Mouse (Mus musculus) heart, embryonic 12.5 days (tissue): ENCODE measurements around the gene Nfe2l3. TPM values are rescaled to one million over a fixed set of nuclear protein-coding genes. Genes with fewer than 3 reads are reported as not detected.
"Not testable (repeated sequence)": the region's sequence is repeated elsewhere in the genome, so short reads cannot be mapped to it uniquely, and the experiment has no call there.

Experiments
- ATAC-seq: fragments of 200-750 bp; cut with Nextera tagmentation; 2 replicates; pipeline ENCODE4 v1.8.0; 2017; ENCODE audit warnings: moderate TSS enrichment, moderate library complexity; ENCODE audit not compliant: insufficient number of reproducible peaks, low FRiP score
- H3K27ac ChIP-seq: fragments of 300-500 bp; sonication (generic); 2 replicates; pipeline ENCODE4 v1.5.1; 2016; ENCODE audit warnings: mild to moderate bottlenecking, moderate library complexity; ENCODE audit not compliant: poor library complexity, severe bottlenecking
- H3K27me3 ChIP-seq: fragments of 300-500 bp; sonication (generic); replicated peaks from 2 replicates; pipeline ENCODE4 v1.6.1; 2016; ENCODE audit warnings: mild to moderate bottlenecking, moderate library complexity
- H3K36me3 ChIP-seq: fragments of 300-500 bp; sonication (generic); 2 replicates; pipeline ENCODE4 v1.6.1; 2016; ENCODE audit warnings: mild to moderate bottlenecking, moderate library complexity
- H3K4me1 ChIP-seq: fragments of 300-500 bp; sonication (generic); replicated peaks from 2 replicates; pipeline ENCODE4 v1.6.1; 2016; ENCODE audit warnings: mild to moderate bottlenecking
- H3K4me2 ChIP-seq: fragments of 300-500 bp; sonication (generic); 2 replicates; pipeline ENCODE4 v1.6.1; 2016; ENCODE audit warnings: mild to moderate bottlenecking, moderate library complexity
- H3K4me3 ChIP-seq: fragments of 300-500 bp; sonication (generic); 2 replicates; pipeline ENCODE4 v1.5.1; 2016; ENCODE audit warnings: mild to moderate bottlenecking
- H3K9ac ChIP-seq: fragments of 300-500 bp; sonication (generic); 2 replicates; pipeline ENCODE4 v1.6.1; 2016; ENCODE audit warnings: mild to moderate bottlenecking, moderate library complexity
- H3K9me3 ChIP-seq: fragments of 300-500 bp; sonication (generic); replicated peaks from 2 replicates; pipeline ENCODE4 v1.6.1; 2016; ENCODE audit warnings: mild to moderate bottlenecking, moderate library complexity
- WGBS: fragments of 180-500 bp; shearing (Covaris S2); methylation state at CpG from one replicate; pipeline ENCODE4 v1.1.7; 2016; 5-methylcytosine and 5-hydroxymethylcytosine counted together
- polyA plus RNA-seq: library from polyadenylated mRNA; unstranded; fragments of >200 nt; fragmentation: Nextera tagmentation; extraction: Ambion mirVana; gene quantifications from 2 replicates; pipeline ENCODE4 v1.2.1, GENCODE M21; 2016

The Nfe2l3 gene
- polyA plus RNA-seq: 5.3 and 5.4 TPM in 2 replicates

- ATAC-seq: peak; percentile 84
- Histone ChIP-seq H3K36me3 (no peaks in the 10 kb centered on the region), H3K9me3 (no peaks in the 10 kb centered on the region), H3K27me3 (peaks cover 48% of the 10 kb centered on the region), H3K4me2 (peak within 1 kb of the TSS; percentile 97), H3K4me3 (peak within 1 kb of the TSS; percentile 59), H3K9ac (peak within 1 kb of the TSS; percentile 73), H3K4me1 (peaks cover 33% of the 10 kb centered on the region), H3K27ac (no peak within 1 kb of the TSS)
- 1% methylated on average over 74 of the region's 74 CpGs for WGBS
Observed at GRCm38 (mm10) chr6:51432535-51433397, at the start of gene Nfe2l3. Nfe2l3 (plus strand) TSS chr6:51432670.

DNA sequence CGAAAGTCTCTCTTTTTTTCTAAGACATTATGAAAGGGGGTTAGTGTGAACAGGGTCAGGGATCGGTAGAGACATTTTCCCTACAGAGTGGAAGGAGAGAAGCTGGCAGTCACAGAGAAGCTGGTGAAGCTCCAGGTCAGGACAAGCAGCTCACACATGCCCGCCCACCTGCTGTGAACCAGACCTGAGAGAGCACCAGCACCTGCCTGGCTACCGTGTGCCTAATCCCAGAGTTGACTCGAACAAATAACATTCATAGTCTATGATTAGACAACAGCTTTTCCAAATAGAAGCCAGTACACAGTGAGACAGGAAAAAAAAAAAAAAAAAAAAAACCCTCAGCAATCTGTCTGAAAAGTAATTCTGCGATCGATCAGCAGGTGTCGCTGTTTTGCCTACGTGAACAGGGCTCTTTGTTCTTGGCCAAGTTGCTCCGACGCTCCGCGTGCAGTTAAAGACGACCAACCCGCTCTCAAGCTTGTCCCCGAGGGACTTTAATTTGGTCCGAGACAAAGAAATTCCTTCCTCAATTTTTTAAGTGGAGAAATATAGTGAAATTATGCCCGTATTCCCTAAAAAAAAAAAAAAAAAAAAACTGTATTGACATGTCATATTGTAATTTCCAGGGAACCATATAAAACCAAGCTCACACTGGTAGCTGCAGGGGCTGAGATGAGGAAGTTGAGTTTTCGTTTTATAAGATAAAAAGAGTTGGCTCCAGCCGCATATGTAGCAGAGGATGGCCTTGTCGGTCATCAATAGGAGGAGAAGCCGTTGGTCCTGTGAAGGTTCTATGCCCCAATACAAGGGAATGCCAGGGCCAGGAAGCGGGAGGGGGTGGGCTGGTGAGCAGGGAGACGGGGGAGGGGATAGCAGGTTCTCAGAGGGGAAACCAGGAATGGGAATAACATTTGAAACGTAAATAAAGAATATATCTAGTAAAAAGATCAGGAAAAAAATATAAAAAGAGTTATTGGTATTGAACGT, 48.4 kb upstream of the Nfe2l3 start:
- H3K36me3 ChIP-seq: no peaks in the 10 kb centered on the region
- H3K4me3 ChIP-seq: peak overlapping the region; percentile 27
- H3K27ac ChIP-seq: no peak overlapping the region
- no peak for ATAC-seq
- H3K4me1 ChIP-seq: peaks cover 8% of the 10 kb centered on the region
- H3K9me3 ChIP-seq: no peaks in the 10 kb centered on the region
- WGBS: 11% methylated on average over 26 of the region's 26 CpGs
- H3K27me3 ChIP-seq: no peaks in the 10 kb centered on the region
- peak overlapping the region; percentile 54 for H3K4me2 ChIP-seq
- H3K9ac ChIP-seq: peak overlapping the region; percentile 31; the same call in 1 of the 2 replicates

DNA sequence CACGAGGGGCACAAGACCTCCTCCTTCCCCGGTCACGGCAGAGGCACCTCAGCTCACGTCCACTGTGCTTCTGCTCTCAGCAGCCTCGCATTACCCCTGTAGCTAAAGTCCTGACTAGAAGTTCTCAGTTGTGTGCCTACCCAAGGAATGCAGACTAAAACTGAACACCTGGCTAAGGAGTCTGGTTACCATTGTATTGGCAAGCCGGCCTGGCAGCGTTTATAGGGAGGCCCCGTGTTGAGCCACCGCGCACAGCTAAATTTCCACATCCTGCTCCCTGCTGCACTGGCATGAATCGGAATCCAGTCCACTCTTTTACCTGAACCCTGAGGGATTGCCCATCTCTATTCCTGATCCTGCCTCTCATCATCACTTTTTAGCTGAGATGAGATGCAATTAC, 42.0 kb upstream of the Nfe2l3 start:
- H3K27me3 ChIP-seq: no peaks in the 10 kb centered on the region
- H3K4me2 ChIP-seq: no peak overlapping the region
- no peak for ATAC-seq
- no peaks in the 10 kb centered on the region for H3K4me1 ChIP-seq
- no peaks in the 10 kb centered on the region for H3K9me3 ChIP-seq
- no peak overlapping the region for H3K4me3 ChIP-seq
- no peak overlapping the region for H3K27ac ChIP-seq
- 67% methylated on average over 11 of the region's 11 CpGs for WGBS
- H3K9ac ChIP-seq: no peak overlapping the region
- no peaks in the 10 kb centered on the region for H3K36me3 ChIP-seq

DNA sequence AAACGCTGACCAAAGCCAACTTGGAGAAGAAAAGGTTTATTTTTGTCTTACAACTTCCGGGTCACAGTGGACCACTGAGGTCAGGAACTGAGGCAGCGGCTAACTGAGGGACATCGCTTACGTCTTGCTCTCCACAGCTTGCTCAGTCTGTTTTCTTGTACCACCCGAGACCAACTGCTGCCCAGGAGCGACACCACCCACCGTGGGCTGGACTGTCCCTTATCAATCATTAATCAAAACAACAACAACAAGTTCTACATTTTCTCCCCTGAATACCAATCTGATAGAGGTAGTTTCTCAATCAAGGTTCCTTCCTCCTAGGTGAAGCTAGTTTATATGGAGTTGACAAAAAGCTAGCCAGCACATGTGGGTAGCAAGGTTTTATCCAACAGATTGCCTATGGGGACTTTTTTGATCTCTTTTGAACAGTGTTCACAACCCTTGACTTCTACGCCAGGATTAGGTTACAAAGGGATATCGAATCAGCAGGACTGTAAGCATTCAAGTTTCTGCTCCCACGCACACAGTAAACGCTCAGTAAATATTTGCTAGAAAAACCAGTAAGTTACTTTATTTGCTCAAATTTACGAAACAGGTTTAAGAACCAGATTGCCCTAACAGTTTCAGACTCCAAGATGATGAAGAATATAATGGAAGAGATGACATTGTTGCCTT, 40.5 kb upstream of the Nfe2l3 start:
- Histone ChIP-seq H3K9me3 (no peaks in the 10 kb centered on the region), H3K27ac (no peak overlapping the region), H3K4me2 (no peak overlapping the region), H3K36me3 (no peaks in the 10 kb centered on the region), H3K4me1 (no peaks in the 10 kb centered on the region), H3K27me3 (no peaks in the 10 kb centered on the region), H3K4me3 (no peak overlapping the region), H3K9ac (no peak overlapping the region)
- 62% methylated on average over 13 of the region's 13 CpGs for WGBS
- ATAC-seq: no peak

- H3K9me3 ChIP-seq: no peaks in the 10 kb centered on the region
- no peaks in the 10 kb centered on the region for H3K4me1 ChIP-seq
- no peak overlapping the region for H3K27ac ChIP-seq
- ATAC-seq: no peak
- H3K9ac ChIP-seq: no peak overlapping the region
- WGBS: 69% methylated on average over 6 of the region's 6 CpGs
- no peak overlapping the region for H3K4me2 ChIP-seq
- H3K27me3 ChIP-seq: no peaks in the 10 kb centered on the region
- no peak overlapping the region for H3K4me3 ChIP-seq
- no peaks in the 10 kb centered on the region for H3K36me3 ChIP-seq
Observed at GRCm38 (mm10) chr6:51393341-51394128, 38.9 kb upstream of the Nfe2l3 start.

- H3K27ac ChIP-seq, H3K36me3 ChIP-seq, H3K9ac ChIP-seq, H3K9me3 ChIP-seq, H3K27me3 ChIP-seq, H3K4me3 ChIP-seq, H3K4me1 ChIP-seq, ATAC-seq, H3K4me2 ChIP-seq: not testable (repeated sequence)
- 83% methylated on average over 8 of the region's 8 CpGs for WGBS
Observed at GRCm38 (mm10) chr6:51394367-51394766, 38.1 kb upstream of the Nfe2l3 start.

GRCm38 (mm10) chr6:51394963-51395362, 37.5 kb upstream of the Nfe2l3 start:
- WGBS: 91% methylated on average over 3 of the region's 3 CpGs
- not testable (repeated sequence) for H3K27me3 ChIP-seq, H3K9ac ChIP-seq, H3K9me3 ChIP-seq, H3K36me3 ChIP-seq, H3K4me1 ChIP-seq, H3K27ac ChIP-seq, H3K4me2 ChIP-seq, ATAC-seq, H3K4me3 ChIP-seq

DNA sequence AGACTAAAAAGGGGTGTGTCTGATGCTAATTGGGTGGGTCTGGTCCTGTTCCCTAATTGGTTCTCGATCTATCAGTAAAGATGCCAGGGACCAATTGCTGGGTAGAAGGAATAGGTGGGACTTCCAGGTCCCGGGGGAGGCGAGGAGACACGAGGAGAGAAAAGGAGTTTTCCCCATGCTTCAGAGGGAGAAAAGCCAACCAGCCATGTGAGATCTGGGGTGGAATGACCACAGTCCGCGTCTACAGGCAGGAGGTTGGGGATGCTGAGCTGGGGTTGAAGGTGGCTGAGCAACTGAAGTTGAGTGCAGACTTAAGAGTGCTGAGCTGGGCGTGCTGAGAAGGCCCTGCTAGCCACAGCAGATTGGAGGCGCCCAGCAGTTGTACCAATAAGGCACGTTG, 37.0 kb upstream of the Nfe2l3 start:
- Histone ChIP-seq H3K9me3 (no peaks in the 10 kb centered on the region), H3K27ac (no peak overlapping the region), H3K4me2 (no peak overlapping the region), H3K27me3 (no peaks in the 10 kb centered on the region), H3K4me3 (no peak overlapping the region), H3K9ac (no peak overlapping the region), H3K4me1 (peaks cover 9% of the 10 kb centered on the region), H3K36me3 (no peaks in the 10 kb centered on the region)
- 55% methylated on average over 9 of the region's 9 CpGs for WGBS
- ATAC-seq: no peak

DNA sequence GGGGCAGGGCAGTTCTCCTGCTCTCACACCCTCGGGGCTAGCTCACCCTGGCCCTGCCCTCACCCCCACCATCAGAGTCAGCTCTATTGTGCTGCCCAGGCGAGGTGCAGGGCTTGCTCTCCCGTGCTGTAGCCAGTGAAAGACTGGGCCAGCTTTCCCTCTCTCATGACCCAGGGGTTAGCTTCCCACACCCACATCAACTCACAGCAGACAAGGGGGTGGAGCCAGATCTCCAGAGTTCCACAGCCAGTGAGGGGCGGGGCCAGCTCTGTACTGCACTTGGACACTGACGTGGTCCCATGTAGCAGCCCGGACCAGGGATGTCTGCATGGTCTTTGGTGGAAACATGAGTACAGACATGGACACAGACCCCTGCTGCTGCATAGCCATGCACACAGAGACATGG, 33.4 kb upstream of the Nfe2l3 start:
- H3K9me3 ChIP-seq: no peaks in the 10 kb centered on the region
- H3K4me2 ChIP-seq: no peak overlapping the region
- peak overlapping the region; percentile 27; the same call in 1 of the 2 replicates for H3K9ac ChIP-seq
- no peaks in the 10 kb centered on the region for H3K36me3 ChIP-seq
- 30% methylated on average over 6 of the region's 6 CpGs for WGBS
- H3K4me1 ChIP-seq: peaks cover 30% of the 10 kb centered on the region
- no peaks in the 10 kb centered on the region for H3K27me3 ChIP-seq
- H3K27ac ChIP-seq: 0 out of 2 replicates have a peak overlapping the region, but pooled peaks have one; percentile 1
- H3K4me3 ChIP-seq: no peak overlapping the region
- peak; percentile 76 for ATAC-seq

- Histone ChIP-seq H3K4me1 (peaks cover 35% of the 10 kb centered on the region), H3K9me3 (no peaks in the 10 kb centered on the region), H3K4me2 (no peak overlapping the region), H3K36me3 (no peaks in the 10 kb centered on the region), H3K4me3 (no peak overlapping the region), H3K9ac (no peak overlapping the region), H3K27me3 (no peaks in the 10 kb centered on the region), H3K27ac (no peak overlapping the region)
- ATAC-seq: no peak
- 35% methylated on average over 6 of the region's 6 CpGs for WGBS
Observed at GRCm38 (mm10) chr6:51401294-51401693, 31.2 kb upstream of the Nfe2l3 start.
